Mouse (Mus musculus) layer of hippocampus, adult 9-11 months (tissue): Measurements from ENCODE around the gene Kdm1b.

Experiments used
- DNase-seq: peaks from one replicate; pipeline ENCODE4 v3.0.0; 2022

The Kdm1b gene

DNA sequence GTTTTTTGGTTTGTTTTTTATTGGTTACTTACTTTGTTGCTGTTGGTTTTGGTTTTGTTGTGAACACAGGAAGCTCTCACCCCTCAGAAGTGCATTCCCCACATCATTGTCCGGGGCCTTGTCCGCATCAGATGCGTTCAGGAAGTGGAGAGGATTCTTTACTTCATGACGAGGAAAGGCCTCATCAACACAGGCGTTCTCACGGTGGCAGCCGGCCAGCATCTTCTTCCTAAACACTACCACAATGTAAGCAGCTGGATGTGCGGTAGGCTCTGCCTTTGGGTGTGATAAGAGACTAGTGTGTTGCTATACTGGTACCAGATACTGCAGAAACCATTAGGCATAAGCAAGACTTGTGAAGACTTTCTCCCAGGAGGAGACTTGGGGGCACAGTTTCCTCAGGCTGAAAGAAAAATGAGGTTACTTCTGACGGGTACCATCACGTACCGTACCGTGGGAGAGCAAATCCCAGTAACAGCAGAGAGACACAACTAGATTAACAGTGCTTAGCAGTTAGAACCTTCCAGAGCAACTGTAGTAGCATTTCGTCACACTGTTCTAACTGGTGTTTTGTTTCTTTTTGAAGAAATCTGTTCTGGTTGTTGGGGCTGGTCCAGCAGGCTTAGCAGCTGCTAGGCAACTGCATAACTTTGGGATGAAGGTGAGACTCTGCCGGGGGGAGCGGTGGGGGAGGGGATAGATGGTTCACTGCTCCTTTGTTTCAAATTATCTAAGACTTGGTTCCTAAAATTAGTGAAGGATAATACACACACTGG lies 20.9 kb downstream of the Kdm1b start:
- DNase-seq, result no peak

DNA sequence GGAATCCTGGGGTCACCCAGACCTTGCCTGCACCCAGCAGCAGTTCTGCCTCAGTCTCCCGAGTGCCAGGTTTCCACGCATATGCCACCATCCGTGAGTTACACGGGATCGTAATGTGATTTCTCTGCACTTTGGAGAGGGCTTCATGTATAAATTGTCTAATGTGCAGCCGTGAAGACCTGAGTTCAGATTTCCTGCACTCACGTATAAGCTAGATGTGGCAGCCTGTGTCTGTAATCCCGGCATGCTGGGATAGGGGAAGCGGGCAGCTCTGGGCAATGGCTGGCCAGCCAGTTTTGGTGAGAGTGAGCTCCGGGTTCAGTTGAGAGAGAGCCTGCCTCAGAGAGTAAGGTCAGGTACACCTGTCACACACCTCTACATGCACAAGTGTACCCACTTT lies 23.2 kb downstream of the Kdm1b start:
- DNase-seq, result no peak

DNA sequence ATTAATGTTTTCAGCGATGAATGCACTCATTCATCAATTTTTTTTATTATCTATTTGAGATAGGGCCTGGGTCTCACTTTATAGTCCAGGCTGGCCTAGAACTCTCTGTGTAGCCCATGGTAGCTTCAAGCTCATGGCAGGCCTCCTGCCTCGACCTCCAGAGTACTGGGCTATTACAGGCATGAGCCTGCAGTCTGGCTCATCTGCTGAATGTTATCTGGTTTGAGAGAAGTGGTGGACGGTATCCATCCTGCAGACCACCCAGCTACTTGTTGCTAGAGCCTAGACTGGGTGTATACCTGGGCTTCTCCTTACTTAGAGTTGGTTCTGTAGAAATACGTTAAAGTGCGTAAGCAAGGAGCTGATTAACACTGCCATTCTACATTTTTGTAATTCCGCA lies 23.7 kb downstream of the Kdm1b start:
- DNase-seq, result no peak

DNA sequence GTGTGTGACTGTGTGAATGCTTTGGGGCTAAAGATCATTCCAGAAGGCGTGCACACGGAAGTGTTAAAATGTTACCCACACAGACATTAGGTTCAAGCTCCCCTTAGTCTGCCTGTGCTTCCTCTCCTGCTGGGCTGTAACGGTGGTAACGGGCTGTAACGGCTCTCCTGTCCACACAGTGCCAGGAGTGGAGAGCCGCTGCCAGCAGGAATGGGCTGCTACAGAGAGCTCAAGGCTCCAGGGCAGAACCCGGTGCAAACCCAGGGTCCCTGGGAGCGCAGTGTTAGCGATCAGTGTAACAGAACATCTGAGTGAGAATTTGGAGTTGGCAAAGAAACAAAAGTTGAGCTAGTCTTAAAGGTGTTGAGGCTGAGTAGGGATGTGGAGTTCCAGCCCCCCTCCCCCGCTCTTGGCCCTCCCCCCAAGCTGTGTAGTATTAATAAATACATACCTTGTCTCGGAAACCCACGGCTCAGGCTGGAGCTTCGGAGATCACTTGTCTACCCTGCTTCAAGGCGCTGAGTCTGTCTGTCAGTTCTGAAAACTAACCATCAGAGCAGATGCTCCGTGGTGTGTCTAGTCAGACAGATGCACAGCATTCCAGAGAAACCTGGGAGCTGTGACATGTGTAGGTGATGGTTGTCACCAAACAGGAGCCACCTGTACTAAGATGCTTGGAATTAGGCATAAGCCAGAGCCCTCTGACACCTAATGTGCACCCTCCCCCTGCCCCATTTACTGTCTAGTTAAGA lies 27.2 kb downstream of the Kdm1b start:
- DNase-seq, result no peak

DNA sequence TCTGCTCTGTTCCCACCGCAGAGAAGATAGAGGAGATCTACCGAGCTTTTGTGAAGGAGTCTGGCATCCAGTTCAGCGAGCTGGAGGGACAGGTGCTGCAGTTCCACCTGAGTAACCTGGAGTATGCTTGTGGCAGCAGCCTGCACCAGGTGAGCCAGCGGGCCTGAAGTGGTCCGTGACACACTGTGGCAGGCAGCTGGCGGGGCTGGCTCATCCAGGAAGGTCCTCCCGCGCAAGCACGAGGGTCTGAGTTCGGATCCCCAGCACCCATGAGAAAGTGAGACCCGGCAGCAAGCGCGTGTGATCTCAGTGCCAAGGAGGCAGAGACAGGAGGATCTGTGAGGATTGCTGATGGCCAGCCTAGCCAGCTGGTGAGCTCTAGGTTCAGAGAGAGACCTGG lies 28.6 kb downstream of the Kdm1b start:
- no peak for DNase-seq

DNA sequence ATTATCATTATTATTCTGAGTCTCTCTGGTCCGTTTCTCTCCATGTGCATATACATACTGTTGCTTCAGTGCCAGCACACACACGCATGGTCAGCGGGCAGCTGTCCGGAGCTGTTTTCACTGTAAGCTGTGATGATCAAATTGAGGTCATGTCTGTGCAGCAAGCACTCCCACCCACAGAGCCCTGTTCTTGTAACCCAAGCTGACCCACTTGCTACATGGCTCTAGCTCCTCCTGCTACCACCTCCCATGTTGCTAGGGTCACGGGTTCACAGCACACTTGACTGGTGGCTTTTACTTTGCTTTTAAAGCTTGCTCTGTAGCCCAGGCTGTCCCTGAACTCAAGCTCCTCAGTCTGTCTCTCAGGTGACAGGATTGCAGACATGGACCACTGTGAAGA lies 29.2 kb downstream of the Kdm1b start:
- DNase-seq, result no peak

DNA sequence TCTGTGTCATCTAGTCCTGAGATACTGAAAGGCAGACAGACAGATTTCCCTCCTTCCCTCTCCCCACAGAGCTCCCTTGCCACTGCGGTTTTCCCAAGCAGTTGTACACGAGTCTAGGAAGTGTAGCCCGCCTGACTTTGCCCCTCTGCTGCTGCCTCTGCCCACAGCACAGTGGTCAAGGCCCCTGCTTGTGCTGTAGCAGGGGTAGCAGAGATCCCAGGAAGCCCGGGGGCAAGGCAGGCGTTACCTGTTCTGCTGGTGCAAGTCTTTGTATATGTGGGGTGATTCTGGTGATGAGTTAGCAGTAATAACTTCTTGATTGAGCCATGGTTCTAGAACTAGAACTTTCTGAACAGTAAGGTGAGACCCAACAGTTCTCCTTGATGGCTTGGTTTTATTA lies 32.9 kb downstream of the Kdm1b start:
- no peak for DNase-seq

DNA sequence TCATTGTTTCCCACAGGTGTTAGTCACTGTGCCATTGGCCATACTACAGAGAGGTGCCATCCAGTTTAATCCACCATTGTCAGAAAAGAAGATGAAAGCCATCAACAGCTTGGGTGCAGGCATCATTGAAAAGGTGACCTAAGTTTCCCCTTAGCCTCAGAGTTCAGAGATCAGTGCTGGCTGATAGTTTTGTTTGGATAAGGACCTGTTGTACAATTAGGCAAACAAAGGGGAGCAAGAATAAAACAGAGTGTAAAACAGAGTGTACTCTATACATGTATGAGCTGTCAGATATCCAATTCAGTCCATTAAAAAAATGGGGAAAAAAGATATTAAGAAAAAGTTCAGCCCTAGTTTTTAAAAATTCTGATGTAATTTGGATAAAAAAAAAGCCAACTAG lies 34.1 kb downstream of the Kdm1b start:
- no peak for DNase-seq

DNA sequence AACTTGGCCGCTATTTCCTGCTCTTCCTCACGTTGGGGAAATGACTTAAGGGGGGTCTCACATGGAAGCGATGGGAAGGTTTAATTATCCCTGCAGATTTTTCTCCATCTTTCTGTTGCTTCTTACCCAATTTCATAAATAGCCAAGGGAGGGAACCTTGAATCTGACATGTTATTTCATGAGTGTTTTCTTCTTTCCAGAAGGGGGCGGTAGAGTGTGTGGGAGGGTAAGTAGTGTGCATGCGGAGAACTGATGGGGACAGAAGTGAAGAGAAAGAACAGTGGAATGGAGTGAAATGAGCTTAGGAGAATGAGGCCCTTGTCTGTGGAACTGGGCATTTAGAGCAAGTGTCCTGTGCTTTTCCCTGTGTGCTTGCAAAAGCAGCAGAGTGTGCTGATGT lies 35.5 kb downstream of the Kdm1b start:
- DNase-seq, result no peak

DNA sequence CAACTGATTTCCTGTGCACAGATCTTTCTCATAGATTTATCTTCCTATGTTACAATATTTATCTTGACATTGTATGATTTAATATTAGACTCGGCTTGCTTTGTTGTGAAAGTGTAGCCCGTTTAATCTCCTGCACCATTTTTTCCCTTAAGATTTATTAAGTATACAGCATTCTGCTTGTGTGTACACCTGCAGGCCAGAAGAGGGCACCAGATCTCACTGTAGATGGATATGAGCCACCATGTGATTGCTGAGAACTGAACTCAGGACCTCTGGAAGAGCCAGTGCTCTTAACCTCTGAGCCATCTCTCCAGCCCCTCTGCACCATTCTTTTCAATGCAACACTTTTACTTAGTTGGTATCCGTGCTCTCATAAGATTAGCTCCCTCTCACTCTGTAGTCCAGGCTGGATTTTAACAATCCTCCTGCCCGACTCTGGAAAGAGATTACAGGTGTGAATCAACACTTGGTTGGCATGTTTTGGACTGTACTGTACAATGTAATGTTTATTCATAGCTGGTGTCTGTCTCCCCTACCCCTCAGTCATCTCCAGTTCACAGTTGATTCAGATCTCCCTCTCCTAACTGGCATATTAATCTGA lies 37.7 kb downstream of the Kdm1b start:
- no peak for DNase-seq

DNA sequence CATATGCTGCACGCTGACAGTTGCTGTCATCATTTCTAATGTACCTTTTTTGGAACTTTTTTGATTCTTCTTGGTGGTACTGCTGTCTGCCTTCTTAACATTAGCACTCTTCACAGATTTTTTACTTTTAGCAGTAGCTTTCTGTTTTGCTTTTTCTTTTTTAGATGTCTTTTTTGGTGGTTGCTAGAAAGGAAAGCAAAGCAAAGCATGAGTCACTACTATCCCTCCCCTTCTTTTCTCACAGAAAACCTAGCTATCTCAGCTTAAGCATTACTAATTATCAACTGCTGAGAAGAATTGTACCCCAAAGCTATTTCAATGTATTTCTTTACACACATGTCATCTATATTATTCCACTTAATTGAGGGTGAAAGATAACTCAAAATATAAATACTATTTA lies 45.1 kb downstream of the Kdm1b start:
- DNase-seq, result no peak

DNA sequence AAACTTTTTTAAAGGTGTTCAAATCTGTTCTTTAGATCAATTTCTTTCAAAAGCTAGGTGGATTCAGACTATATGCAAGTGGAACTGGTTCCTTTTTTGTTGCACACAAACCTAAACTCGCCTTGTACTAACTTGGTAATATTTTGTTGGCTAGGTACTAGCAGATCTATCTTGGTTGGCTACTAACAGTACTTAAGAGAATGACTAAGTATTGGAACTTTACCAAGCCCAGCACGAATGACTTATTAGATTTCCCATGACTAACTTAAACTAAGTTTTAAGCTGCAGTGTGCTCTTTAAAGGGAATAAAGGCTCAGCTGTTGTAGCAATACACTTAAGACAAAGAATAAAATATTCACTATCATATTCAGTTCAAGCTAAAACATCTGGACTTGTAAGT lies 46.0 kb downstream of the Kdm1b start:
- no peak for DNase-seq

DNA sequence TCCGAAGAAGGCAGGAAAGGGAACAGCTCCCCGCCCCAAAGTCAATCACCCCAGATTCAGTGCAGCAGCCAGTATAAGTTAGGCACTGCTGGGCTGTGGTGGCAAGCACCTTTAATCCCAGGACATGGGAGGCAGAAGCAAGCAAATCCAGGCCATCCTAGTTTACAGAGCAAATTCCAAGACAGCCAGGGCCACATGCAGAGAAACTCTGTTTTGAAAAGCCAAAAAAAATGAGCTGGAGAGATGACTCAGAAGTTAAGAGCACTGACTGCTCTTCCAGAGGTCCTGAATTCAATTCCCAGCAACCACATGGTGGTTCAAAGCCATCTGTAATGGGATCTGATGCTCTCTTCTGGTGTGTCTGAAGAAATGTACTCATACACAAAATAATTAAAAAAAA lies 50.5 kb downstream of the Kdm1b start:
- no peak for DNase-seq

DNA sequence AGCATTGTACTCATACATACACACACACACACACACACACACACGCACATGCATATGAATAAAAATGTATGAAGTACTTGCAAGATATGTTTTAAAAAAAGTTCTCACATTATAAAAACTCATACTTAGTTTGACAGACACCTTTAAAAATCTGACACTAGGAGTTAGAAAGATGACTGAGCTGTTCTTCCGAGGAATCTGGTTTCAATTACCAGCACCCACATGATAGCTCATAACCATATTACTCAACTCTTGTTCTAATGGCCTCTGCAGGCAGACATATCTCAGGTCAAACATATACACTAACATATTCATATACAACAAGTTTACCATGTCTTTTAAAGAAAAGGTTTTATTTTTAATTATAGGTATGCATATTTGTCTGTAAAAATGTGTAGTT lies 53.3 kb downstream of the Kdm1b start:
- DNase-seq, result no peak

DNA sequence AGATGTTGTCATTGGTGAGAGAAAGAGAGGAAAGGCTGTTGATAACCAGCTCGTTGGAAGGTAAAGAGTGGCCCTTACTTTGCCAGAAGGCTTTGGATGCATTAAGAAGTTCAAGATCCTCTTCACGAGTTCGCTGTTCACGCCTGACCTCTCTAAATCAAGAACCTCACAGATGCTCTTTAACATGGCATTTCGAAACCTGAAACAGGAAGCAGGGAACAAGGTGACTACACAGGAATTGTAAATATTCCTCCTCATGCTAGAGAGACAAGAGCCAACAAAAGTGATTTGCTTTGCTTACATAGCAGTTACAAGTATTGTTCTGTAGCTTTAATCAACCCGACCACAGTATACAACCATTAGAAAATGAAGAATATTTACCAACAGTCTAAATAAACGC lies 56.0 kb downstream of the Kdm1b start:
- no peak for DNase-seq

DNA sequence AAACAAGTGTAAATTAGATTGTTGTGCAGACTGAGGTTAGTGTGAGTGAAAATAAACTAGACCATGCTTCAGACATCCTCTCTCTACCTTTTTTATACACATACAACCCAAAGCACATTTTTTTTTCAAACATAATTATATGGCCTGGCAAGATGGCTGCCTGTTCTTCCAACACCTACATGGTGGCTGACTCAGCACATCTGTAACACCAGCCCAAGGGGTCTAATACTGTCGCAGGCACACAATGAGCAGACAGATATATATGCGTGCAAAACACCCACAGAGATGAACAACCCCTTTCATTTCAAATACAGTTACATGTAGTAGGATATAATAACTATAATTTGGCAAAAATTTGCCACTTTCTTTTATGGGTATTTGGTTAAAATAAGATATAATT lies 57.3 kb downstream of the Kdm1b start:
- no peak for DNase-seq

DNA sequence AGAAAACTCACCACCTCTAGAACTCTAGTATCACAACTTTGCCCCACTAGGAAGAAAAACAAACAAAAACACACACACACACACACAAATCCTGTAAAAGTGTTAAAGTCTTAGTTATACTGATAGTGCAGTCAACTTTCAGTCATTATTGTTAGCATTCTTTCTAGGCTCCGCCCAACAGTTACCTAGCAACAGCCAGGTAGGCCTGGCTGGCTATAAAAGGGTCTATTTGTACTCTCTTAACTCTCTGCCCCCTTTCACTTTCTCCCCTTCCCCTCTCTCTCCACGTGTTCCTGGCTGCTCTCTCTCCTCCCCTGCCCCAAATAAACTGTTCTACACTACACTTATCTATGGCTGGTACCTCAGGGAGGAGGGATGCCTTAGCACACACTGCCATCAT lies 60.8 kb downstream of the Kdm1b start:
- no peak for DNase-seq

DNA sequence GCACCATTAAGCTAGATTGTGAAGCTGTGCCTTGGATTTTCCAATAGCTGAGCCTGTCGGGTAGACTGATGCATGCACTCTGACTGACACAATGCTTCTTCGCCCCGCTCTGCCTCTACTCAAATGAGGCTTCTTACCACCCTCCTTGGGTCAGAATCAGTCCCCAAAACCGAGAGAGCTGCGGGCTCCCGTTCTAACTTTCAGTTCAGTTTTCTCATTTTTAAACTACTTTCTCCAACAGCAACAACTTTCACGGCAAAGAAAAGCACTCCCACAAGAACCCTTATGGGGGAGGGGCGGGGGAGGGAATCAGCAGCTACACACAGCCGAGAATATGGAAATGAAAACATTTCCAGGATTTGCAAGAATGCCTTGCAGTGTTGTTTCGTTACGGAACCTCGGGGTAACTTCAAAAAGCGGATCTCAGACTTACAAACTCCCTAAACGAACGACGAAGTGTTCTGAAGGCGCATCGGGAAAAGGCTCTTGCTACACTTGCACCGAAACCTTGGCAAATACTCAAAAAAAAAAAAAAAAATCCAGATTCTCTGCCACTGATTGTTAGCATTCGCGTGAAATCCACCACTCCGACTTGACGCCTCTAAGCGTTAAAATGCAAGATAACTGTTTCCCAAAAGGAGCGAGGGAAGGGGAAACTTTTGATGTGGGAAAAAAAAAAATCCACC lies 61.7 kb downstream of the Kdm1b start:
- no peak for DNase-seq

DNA sequence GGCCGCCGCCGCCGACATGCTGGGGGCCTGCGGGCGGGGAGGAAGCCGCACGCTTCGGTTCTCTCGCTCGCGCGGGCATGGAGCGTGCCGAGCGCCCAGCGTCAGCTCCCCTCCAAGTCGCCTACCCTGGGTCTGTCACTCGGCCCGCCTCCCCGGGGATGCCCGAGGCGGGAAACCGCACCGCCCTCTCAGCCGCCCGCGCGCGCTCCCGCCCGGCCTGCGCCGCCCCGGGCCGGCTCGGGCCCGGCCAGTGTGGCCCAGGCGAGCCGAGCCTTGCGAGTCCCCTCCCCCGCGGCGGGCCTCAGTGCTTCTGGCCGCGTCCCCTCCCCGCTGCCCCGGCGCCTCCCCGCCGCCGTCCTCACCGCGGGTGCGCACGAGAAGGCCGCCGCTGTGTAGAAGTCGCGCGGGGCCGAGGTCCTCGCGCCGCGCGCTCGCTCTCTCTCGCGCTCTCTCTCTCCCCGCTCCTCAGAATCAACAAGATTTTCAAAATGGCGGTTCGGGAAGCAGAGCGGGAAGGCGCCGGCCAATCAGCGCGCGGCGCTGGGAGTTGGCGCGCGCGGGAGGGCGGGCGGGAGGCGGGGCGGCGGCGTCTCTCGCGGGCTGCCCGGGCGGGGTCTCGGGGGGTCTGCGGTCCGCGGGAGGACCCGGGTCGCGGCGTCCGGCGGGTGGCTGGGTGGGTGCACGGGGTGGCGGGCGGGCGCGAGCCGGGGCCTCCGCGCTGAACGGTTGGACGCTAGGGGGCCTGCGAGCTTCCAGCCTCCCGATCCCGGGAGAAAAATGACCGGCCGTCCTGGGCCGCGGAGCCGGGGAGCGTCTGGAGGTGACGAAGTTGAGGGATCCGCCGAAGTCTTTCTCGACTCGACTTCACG lies 62.6 kb downstream of the Kdm1b start, which contains the start of gene Dek:
Gene Dek (minus strand): TSS at position 491 of the 869 bp plus-strand sequence.
- DNase-seq, result peak; percentile 77

DNA sequence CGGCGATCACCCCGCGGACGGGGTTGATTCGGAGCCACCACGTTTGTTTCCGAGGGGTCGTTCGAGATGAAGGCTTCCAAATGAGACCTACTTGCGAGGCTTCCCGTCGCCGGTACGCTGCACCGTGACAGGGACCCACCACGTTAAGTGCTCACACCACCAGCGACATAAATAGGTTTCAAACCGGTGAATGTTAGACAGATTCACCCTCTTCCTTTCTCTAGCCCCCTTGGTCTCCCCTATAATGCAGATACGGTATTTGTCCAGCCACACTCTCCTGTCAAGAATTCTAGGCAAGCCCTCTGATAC lies 63.2 kb downstream of the Kdm1b start:
- DNase-seq, result no peak

DNA sequence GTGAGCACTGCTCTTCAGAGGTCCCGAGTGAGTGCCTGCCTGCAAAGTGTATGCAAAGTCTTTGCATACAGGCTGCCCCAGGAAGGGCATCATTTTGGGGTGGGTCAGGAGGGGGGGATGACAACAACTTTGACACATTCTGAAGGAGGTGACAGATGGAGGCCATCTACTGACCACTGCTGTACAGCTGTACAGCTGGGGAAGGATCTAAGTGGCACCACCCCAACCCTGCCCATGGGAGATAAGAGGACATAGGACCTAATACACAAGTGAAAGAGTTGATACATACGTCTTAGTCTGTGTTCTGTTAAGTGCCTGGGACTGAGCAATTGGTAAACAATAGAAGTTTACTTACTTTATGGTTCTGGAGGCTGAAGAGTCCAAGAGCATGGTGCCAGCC lies 65.9 kb downstream of the Kdm1b start:
- DNase-seq, result no peak

DNA sequence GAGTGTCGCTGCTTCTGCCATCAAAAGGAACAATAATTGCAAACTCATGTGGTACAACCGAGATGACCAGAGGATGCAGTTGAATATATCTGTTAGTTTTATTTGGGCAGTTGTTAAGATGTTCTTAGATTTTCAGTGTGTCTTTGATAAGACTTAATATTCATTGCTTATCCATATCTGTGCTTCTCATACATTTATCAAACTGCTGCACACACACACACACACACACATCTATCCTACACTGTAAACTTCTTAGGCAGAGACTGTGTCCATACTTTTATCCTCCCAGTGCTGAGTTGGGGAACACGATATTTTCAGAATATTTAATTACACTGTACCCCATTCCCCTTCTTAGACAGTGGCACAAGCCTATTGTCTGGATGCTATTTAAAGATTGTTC lies 67.9 kb downstream of the Kdm1b start:
- no peak for DNase-seq

DNA sequence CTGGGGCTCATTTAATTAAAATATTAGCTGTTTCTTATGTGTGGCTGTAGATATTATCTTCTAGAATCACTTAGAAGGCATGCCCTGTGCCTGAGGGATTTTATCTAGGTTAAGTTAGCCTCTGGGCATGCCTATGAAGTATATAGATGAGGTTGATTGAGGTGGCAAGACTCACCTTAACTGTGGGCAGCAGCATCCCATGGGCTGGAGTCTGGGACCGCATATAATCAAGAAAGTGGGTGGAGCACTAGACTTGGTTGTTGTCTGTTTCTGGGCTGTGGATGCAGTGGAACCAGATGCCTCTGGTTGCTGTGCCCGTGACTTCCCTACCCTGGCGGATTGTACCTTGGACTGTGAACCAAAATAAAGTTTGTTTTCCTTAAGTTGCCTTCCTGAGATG lies 68.8 kb downstream of the Kdm1b start:
- DNase-seq, result no peak
